Mouse (Mus musculus) heart, adult 11 months (tissue): ENCODE measurements around the gene Psmd4.
"Not testable (repeated sequence)": the region's sequence is repeated elsewhere in the genome, so short reads cannot be mapped to it uniquely, and the experiment has no call there.

Experiments
- DNase-seq: peaks from one replicate; pipeline ENCODE4 v3.0.0; 2022

The Psmd4 gene

DNA sequence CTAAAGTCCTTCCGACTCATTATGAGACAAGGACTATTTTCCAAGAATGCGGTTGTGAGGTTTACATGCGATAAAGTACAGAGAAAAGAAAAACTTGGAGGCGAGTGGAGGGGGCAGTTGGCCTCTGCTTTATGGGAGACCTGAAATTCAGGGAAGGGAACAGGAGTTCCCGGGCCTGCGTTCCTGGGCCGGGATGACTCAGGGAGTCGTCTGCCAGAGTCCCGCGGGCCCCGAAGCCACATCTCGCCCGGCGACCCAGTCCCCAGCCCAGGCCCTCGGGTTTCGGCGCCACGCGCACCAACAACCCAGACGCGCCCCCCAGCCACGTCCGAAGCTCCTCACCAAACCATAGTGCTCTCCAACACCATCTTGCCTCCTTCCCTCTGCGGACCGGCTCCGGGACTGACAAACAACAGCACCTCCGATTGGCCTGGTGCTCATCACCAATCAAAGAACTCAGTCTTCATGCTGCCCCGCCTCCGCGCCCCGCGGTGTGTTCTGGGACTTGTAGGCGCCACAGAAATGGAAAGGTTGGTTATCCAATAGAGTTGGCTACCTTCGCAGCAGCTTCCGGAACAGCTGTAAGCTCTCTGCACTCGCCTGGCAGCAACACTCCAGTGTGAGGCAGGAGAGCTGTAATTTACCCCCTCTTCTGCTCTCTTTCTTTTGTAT is at the start of gene Psmd4:
Gene Psmd4 (minus strand): TSS at position 449 of the 672 bp plus-strand sequence.
- DNase-seq = peak; percentile 100

DNA sequence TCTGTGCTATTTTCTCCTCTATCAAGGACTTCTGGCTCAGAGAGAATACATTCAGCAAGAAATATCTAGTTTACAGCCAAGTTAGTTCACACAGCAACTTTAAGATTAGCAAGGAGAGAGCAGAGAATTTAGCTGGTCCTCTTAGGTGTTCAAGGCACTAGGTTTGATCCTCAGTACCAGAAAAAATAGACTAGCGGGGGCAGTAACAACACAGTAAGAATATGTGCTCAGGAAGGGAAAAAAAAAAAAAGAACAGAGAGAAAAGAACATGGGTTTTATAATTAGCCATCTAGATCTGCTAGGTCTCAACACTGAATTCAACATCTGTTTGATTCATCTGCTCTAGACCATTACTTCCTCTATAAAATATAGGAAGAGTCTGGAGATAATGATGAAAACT is 45.7 kb upstream of the Psmd4 start:
- no peak for DNase-seq

GRCm38 (mm10) chr3:95071606-95072005 is 29.2 kb upstream of the Psmd4 start:
- DNase-seq = peak; percentile 37

DNA sequence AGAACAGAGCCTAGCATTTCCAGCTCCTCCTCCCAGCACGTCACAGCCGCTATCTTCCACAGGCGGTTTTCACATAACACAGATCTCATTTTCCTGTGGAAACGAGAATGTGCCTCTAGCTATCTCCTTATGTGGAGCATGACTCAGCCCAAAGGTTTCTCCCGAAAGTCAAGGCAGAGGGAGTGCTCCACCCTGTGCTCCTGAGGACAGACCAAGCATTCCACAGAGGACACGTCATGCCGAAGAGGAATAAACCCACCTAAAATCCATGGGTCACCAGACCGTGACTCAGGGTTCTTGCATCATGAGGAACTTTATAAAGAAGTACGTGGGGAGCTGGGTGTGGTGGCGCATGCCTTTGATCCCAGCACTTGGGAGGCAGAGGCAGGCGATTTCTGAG is 24.2 kb upstream of the Psmd4 start:
- DNase-seq = peak; percentile 95

GRCm38 (mm10) chr3:95066095-95066494 is 23.7 kb upstream of the Psmd4 start:
- no peak for DNase-seq

DNA sequence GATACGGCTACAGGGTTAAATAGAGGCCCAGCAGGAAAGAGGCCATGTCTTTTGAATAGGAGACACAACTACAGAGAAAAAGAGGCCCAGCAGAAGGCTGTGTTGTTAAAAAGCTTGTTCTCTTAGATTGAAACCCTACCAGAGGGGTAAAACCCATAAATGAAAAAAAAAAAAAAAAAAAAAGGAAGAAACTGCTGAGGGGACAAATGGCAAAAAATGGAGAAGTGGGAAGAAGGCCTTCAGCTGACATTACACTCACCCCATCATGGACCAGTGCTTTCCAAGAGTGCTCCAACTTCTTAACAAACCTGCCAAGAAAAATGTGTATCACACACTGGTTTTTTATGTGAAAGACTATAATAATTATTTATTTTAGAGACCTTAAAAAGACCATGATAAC is 23.1 kb upstream of the Psmd4 start:
- no peak for DNase-seq

DNA sequence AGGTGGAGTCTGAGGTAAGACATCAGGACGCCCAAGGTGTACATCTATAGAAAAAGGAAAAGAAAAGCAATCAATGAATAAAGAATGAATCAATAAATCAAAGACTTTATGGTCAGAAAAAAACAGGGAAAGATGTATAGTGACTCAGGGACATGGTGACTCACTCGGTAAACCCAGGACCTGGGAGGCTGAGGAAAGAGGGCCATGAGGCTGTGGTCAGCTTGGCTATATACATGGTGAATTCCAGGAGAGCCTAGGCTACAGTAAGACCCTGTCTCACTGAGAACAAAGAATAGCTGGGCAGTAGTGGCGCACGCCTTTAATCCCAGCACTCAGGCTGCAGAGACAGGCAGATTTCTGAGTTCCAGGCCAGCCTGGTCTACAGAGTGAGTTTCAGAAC is 21.3 kb upstream of the Psmd4 start:
- DNase-seq = peak; percentile 82

GRCm38 (mm10) chr3:95058078-95058477 is 15.7 kb upstream of the Psmd4 start:
- peak; percentile 93 for DNase-seq

DNA sequence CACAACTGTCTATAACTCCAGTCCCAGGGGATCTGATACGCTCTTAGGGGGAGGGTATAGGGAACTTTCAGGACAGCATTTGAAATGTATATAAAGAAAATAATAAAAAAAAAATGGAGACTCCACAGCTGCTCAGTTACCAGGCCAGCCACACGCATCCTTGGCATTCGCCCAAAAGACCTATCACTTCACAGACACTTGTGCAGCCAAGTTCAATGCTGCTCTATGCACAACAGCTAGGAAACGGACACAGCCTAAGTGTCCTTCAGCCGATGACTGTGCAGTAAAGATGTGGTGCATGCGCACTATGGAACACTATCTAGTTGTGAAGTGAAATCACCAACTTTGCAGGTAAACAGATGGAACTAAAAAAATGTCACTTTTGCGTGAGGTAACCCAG is 13.9 kb upstream of the Psmd4 start:
- no peak for DNase-seq

GRCm38 (mm10) chr3:95054481-95055260 is 12.3 kb upstream of the Psmd4 start:
- no peak for DNase-seq

GRCm38 (mm10) chr3:95053701-95054100 is 11.3 kb upstream of the Psmd4 start:
- no peak for DNase-seq

- no peak for DNase-seq
Measured at GRCm38 (mm10) chr3:95052959-95053358, 10.5 kb upstream of the Psmd4 start.

- DNase-seq = no peak
Measured at GRCm38 (mm10) chr3:95047914-95048313, 5.5 kb upstream of the Psmd4 start.

GRCm38 (mm10) chr3:95046462-95047057 is 4.1 kb upstream of the Psmd4 start:
- no peak for DNase-seq

DNA sequence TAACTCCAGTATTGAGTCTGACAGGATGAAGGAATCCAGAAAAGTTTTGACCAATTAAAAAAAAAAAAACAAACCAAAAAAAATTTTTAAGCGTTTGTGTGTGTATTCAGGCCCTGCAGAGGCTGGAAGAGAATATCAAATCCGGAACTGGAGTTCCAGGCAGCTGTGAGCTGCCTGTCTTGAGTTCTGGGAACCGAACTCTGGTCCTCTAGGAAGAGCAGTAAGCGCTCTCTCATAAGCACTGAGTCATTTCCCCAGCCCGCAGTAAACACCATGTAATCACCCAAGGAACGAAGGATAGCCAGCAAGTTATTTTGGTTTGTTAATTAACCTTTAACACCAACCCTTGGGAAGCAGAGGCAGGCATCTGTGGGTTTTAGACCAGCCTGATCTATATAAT is 837 bp upstream of the Psmd4 start:
- no peak for DNase-seq

GRCm38 (mm10) chr3:95042838-95043229 is 420 bp upstream of the Psmd4 start:
- no peak for DNase-seq

- DNase-seq = no peak
Measured at GRCm38 (mm10) chr3:95041625-95042024, 789 bp downstream of the Psmd4 start.

DNA sequence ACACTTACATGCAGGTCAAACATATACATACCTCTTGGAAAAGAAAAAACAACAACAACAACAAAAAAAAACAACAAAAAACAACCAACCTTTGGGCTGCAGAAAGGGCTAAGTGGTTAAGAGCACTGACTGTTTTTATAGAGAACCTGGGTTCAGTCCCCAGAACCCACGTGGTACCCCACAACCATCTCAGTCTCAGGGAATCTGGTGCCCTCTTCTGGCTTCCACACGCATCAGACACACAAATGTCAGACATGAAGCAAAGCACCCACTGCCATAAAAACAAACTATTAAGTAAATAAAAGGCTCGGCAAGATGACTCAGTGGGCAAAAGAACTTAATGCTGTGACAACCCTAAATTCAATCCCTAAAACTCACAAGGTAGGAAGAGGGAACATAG is 12.5 kb downstream of the Psmd4 start:
- no peak for DNase-seq

GRCm38 (mm10) chr3:95029291-95029827 is 13.1 kb downstream of the Psmd4 start:
- DNase-seq = not testable (repeated sequence)

DNA sequence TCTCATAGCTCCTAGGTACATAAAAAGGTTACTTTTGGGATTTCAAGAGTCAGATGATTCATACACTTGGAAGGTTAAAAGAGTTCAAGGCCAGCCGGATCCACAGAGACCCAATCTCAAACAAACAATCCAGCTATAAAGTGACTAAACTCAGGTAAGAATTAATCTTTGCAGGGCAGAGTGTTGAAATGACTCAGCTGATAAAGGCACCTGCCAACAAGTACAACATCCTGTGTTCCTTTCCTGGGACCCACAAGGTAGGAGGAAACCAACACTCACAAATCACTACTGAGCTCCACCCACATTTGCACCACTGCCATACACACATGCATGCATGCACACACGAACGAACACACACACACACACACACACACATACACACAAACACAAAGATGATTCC is 13.8 kb downstream of the Psmd4 start:
- DNase-seq = no peak

- peak; percentile 93 for DNase-seq
Measured at GRCm38 (mm10) chr3:95027701-95028100, 14.7 kb downstream of the Psmd4 start.

DNA sequence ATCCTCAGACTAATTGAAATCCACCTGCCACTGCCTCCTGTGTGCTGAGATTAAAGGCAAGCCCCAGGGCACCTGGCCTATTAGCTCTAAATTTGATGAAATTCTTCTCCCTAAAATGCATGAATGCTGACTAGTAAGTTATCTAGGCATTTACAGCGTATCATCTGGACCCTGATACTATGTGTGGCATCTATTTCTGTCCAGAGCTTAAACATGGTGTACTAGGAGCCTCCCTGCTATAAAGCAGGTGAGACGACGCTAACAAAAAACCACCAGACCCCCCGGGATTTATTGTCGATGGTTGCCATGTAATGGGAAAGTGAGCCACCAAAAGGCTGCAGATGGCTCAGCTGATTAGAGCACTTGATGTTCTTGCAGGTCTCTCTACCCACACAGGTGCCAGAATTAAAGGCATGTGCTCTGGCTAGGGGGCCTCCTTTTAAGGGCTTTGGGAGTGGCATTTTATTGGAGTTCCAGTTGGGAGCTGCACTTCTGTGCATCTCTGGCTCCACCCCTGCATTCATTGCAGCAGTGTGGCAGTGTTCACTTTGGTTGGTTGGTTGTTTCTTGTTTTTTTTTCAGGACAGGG is 15.3 kb downstream of the Psmd4 start:
- DNase-seq = no peak

DNA sequence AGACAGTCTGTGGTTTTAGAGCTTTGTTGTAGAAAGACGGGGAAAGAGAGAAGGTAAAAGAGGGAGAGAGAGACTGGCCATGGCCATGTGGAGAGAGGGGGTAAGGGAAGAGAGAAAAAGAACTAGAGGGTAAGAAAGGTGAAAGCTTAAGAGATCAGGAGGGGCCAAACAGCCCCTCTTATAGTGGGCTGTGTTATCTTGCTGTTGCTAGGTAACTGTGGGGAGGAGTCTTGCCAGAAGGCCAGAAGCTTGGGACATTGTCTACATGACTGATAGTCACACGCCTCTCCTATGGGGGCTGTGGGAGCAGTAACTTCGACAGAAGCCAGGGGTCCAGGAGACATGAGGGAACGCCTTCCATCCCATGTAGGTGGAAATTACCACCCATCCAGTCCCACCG is 17.2 kb downstream of the Psmd4 start:
- DNase-seq = no peak
